Mouse (Mus musculus) kidney, postnatal 4 days (tissue): ENCODE results near the gene Ank2.
A peak's percentile ranks its signal among the peaks of the same experiment; 100 is the strongest.

Experiments
- DNase-seq, 2 experiments: peaks; one replicate each; pipeline ENCODE4 v3.0.0; 2021; ENCODE audit warnings: mixed read lengths in 2 of 2

The Ank2 gene

GRCm38 (mm10) chr3:127015596-127015995, 483.6 kb downstream of the Ank2 start:
- no peak for DNase-seq

DNA sequence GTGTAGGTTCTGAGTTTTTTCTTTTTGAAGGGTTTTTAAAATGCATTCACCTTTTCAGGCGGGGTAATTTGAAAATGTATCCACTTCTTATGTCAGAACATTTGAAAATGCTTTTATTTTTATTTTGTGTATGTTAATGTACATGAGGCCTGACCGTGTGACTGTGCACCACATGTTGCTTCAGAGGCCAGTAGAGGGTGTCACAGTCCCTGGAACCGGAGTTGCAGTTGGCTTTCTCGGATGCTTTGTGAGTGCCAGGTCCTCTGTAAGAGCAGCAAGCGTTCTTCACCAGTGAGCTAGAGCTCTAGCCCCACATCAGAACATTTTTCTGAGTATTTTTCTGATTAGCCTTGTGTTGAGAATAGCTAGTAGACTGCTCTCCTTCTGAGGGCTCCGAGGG, 484.0 kb downstream of the Ank2 start:
- no peak for DNase-seq

DNA sequence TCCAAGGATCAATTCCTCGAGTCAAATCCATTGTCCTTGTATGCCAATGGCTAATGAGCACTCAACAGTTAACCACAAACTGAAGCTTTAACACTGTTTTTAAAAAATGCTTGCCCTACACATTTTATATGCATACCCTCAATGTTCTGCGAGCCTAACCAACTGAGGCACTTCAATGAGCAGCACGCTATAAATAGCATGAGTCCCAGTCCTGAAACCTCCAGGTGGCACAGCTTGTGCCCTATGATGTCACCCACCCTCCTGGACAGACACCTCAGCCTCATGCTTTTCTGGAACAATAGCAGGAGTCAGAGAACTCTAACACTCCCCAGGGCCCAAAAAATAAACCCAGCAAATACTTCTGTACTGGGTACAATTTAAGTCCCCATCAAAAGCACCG, 485.2 kb downstream of the Ank2 start:
- DNase-seq: no peak

DNA sequence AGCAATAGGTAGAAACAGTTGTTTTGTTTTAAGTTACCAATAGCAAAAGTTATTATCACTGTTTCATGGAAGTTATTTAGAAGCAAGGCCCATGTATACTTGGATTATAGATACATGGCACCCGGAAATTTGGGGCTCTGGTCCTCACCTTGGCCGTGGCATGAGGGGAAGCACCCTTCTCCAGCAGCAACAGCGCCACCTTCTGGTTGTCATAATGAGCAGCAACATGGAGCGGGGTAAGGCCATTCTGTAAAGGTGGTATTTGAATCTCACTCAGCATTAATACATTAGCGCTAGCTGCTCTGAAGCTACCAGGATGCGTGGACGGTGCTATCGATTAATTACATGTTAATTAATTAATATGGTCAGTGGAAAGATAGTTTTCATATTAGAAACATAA, 486.6 kb downstream of the Ank2 start:
- DNase-seq: peak; percentile 36 to 40

GRCm38 (mm10) chr3:127005898-127006673, 493.1 kb downstream of the Ank2 start:
- no peak for DNase-seq

DNA sequence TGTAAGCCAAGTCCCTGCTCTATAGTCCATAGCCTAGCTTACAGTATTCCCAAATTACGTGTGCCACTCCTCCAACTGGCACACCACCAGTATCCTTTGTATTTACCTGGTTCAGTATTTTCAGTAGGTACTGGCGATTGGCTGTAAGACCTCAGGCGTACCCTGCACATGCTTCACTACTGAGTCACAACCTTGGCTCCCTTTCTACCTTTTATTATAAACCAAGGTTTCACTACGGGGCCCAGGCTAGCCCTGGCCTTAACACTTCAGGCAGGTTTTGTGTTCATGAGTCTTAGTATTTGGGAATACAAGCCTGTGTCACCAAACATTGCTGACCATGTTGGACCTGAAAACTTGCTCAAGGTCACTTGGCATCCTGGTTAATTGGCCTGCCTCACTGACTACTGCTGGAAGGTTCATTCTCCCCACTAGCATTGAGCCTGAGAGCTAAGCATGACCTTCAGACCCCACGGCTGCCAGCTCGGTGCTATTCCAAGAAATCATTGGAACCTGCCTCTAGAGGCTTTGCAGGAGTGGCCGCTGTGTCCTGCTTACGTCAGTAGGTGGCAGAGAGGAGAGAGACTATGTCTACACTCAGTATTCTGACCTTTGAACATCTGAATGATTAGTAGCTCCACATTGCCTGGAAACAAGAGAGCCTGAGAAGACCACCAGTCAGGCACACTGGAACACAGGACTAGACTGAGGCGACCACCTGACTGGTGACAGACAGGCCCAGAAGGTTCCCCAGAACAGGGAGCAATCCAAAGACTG, 494.1 kb downstream of the Ank2 start:
- DNase-seq: peak; percentile 28 to 51

GRCm38 (mm10) chr3:127003946-127004345, 495.2 kb downstream of the Ank2 start:
- DNase-seq: no peak

DNA sequence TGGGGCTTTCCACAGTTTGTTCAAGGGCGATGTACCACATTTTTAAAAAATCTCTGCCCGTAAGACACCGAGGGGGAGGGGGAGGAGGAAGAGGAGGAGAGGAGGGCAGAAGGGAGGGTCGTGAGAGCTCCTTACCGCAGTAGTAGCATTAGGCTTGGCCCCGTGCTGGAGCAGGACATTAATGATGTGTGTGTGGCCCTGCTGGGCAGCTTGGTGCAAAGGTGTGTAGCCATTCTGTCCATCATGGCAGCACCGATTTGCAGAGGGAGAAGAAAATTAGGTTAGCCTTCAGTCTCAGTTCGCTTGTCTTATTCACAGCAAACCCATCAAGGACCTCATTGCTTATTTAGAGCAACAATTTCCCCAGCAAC, 500.4 kb downstream of the Ank2 start:
- peak in 1 of 2 experiments; percentile 10 for DNase-seq

DNA sequence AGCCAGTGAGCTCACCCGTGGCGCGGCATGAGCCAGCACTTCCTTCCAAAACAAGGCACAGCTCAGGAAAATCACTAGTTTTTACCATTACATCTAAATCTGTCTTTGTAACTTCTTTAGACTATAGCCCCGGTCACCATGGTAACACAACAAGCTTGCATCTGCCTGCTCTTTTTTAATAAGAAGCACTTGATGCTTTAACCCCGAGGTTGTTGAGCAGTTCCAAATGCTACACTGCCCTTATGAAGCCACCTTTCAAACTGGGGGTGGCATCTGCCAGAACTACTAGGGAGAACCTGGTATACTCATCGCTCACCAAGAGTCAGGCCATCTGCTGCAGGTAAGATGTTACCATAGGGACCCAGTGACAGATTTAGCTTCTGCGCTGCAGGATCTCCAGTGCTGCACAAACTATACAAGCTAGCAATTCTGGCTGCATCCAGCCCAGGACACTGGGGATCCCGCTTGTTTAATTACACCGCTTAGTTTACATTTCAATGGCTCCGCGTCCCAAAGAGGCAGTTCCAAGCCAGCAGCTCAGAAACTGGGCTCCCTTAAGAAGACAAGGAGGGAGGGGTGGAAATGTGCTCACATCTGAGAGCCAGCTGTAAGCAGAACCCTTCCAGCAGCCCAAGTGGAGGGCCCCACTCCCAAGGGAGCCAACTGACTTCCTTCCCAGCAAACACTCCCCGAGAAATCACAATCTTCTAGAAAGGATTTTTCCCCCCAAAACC, 501.0 kb downstream of the Ank2 start:
- DNase-seq: peak; percentile 48 to 61

DNA sequence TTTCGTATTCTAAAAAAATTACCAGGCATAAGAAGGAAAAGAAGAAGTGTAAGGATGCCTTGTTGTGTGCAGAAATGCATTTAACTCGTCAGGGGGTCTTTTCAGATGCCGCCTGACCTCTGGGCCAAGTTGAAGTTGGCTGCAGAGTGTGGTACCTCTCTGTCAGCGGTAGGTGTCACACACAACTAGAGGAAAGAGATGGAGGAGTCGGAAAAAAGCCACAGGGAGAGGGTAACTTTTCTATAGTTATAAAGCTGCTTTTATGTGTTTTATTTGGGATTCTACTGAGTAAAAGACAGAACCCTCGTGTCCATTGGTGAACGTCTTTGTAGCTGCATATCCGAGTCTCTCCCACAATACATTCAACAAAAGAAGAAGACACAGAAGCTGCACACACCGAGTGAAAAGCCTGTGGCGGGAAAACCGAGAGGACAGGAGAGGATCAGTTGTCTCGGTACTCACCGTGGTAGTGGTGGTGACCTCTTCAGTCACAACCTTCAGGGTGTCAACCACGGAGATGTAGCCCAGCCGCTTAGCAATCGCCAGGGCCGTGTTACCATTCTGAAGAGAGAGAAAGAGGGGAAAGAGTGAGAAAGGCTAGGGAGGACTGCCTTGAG, 501.7 kb downstream of the Ank2 start:
- DNase-seq: peak; percentile 8 to 25

- no peak for DNase-seq
These were observed 502.4 kb downstream of the Ank2 start for GRCm38 (mm10) chr3:126996721-126997120.

GRCm38 (mm10) chr3:126995970-126996369, 503.2 kb downstream of the Ank2 start:
- DNase-seq: peak in 1 of 2 experiments; percentile 15

- DNase-seq: no peak
These were observed 505.0 kb downstream of the Ank2 start for GRCm38 (mm10) chr3:126994149-126994548.

- DNase-seq: no peak
These were observed 509.2 kb downstream of the Ank2 start for GRCm38 (mm10) chr3:126989936-126990335.

GRCm38 (mm10) chr3:126986687-126987086, 512.5 kb downstream of the Ank2 start:
- DNase-seq: no peak

- no peak for DNase-seq
These were observed 516.3 kb downstream of the Ank2 start for GRCm38 (mm10) chr3:126982814-126983213.

GRCm38 (mm10) chr3:126981163-126981562, 518.0 kb downstream of the Ank2 start:
- no peak for DNase-seq

DNA sequence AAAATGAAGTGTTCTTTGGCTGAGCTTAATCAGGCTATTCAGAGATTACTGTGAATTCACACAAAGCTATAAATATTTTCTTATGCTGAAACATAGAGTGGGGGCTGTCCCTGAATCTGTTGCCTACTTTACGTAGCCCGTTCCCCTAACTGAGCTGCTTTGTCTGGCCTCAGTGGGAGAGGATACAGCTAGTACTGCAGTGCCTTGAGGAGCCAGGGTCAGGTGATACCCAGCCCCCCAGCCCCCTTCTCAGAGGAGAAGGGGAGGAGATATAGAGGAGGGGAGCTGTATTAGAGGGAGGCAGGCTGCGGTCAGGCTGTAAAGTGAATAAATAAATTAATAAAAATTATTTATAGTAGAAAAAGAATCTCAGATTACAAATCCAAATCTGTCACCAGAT, 519.5 kb downstream of the Ank2 start:
- DNase-seq: no peak

- DNase-seq: peak; percentile 81 to 83
These were observed 520.3 kb downstream of the Ank2 start for GRCm38 (mm10) chr3:126978768-126979410.

- no peak for DNase-seq
These were observed 521.8 kb downstream of the Ank2 start for GRCm38 (mm10) chr3:126977399-126977798.

- DNase-seq: no peak
These were observed 522.4 kb downstream of the Ank2 start for GRCm38 (mm10) chr3:126976793-126977192.

GRCm38 (mm10) chr3:126975409-126975808, 523.7 kb downstream of the Ank2 start:
- DNase-seq: peak; percentile 10 to 16
